Mouse (Mus musculus): ENCODE data around the gene Uchl1.

The Uchl1 gene

GRCm38 (mm10) chr5:66675983-66676382 is at the start of gene Uchl1:
TSS of gene Uchl1 (plus strand) at chr5:66676091.
- peak; percentile 19 to 53 for DNase-seq (ENCODE audit: low spot score in 2 of 2)

- no peak for DNase-seq (ENCODE audit: low spot score in 2 of 2)
These were observed 48.1 kb upstream of the Uchl1 start for GRCm38 (mm10) chr5:66627805-66628204.

- DNase-seq (ENCODE audit: low spot score in 2 of 2), result no peak
These were observed 40.3 kb upstream of the Uchl1 start for GRCm38 (mm10) chr5:66635459-66636079.

- no peak for DNase-seq (ENCODE audit: low spot score in 2 of 2)
These were observed 33.7 kb upstream of the Uchl1 start for GRCm38 (mm10) chr5:66642156-66642555.

- DNase-seq (ENCODE audit: low spot score in 2 of 2), result no peak
These were observed 32.6 kb upstream of the Uchl1 start for GRCm38 (mm10) chr5:66643260-66643659.

- DNase-seq (ENCODE audit: low spot score in 2 of 2), result no peak
These were observed 28.4 kb upstream of the Uchl1 start for GRCm38 (mm10) chr5:66647504-66647903.

- DNase-seq (ENCODE audit: low spot score in 2 of 2), result peak in 1 of 2 experiments; percentile 22
These were observed 21.7 kb upstream of the Uchl1 start for GRCm38 (mm10) chr5:66654220-66654619.

- no peak for DNase-seq (ENCODE audit: low spot score in 2 of 2)
These were observed 551 bp upstream of the Uchl1 start for GRCm38 (mm10) chr5:66675189-66675890.

- DNase-seq (ENCODE audit: low spot score in 2 of 2), result peak; percentile 13 to 26
These were observed 696 bp downstream of the Uchl1 start for GRCm38 (mm10) chr5:66676457-66677117.

GRCm38 (mm10) chr5:66677411-66678345 is 1.8 kb downstream of the Uchl1 start:
- DNase-seq (ENCODE audit: low spot score in 2 of 2), result no peak

- no peak for DNase-seq (ENCODE audit: low spot score in 2 of 2)
These were observed 3.3 kb downstream of the Uchl1 start for GRCm38 (mm10) chr5:66679222-66679621.

GRCm38 (mm10) chr5:66685930-66686329 is 10.0 kb downstream of the Uchl1 start:
- no peak for DNase-seq (ENCODE audit: low spot score in 2 of 2)

- DNase-seq (ENCODE audit: low spot score in 2 of 2), result no peak
These were observed 11.0 kb downstream of the Uchl1 start for GRCm38 (mm10) chr5:66686863-66687262.

- DNase-seq (ENCODE audit: low spot score in 2 of 2), result no peak
These were observed 11.8 kb downstream of the Uchl1 start for GRCm38 (mm10) chr5:66687737-66688136.

- DNase-seq (ENCODE audit: low spot score in 2 of 2), result no peak
These were observed 12.4 kb downstream of the Uchl1 start for GRCm38 (mm10) chr5:66688286-66688685.

- no peak for DNase-seq (ENCODE audit: low spot score in 2 of 2)
These were observed 13.9 kb downstream of the Uchl1 start for GRCm38 (mm10) chr5:66689796-66690195.

GRCm38 (mm10) chr5:66693231-66693630 is 17.3 kb downstream of the Uchl1 start:
- no peak for DNase-seq (ENCODE audit: low spot score in 2 of 2)

- no peak for DNase-seq (ENCODE audit: low spot score in 2 of 2)
These were observed 21.2 kb downstream of the Uchl1 start for GRCm38 (mm10) chr5:66697119-66697518.

GRCm38 (mm10) chr5:66699911-66700310 is 24.0 kb downstream of the Uchl1 start:
- no peak for DNase-seq (ENCODE audit: low spot score in 2 of 2)

- no peak for DNase-seq (ENCODE audit: low spot score in 2 of 2)
These were observed 26.1 kb downstream of the Uchl1 start for GRCm38 (mm10) chr5:66701951-66702350.

GRCm38 (mm10) chr5:66703317-66704004 is 27.6 kb downstream of the Uchl1 start:
- DNase-seq (ENCODE audit: low spot score in 2 of 2), result no peak

All from urinary bladder, postnatal 36 days (tissue).